Mouse (Mus musculus): ENCODE results near the gene Dlg2. TPM values are rescaled to one million over a fixed set of nuclear protein-coding genes. Genes with fewer than 3 reads are reported as not detected.

Gene Dlg2
- polyA plus RNA-seq, 1 experiment from 2014 or later: 2.3 TPM

- Histone ChIP-seq H3K9me3 (no peaks in the 10 kb centered on the region), H3K4me2 (no peak overlapping the region), H3K4me3 (replicated peaks) (no peak overlapping the region), H3K9ac (replicated peaks) (no peak overlapping the region), H3K4me1 (replicated peaks) (no peaks in the 10 kb centered on the region), H3K27ac (no peak overlapping the region), H3K36me3 (no peaks in the 10 kb centered on the region), H3K27me3 (no peaks in the 10 kb centered on the region)
- 79% methylated on average over 10 of the region's 10 CpGs for WGBS
- ATAC-seq (ENCODE audit: insufficient number of reproducible peaks, insufficient read depth, low FRiP score, low TSS enrichment, low read depth): no peak
Observed at GRCm38 (mm10) chr7:91886336-91886735, 1409.9 kb downstream of the Dlg2 start.

GRCm38 (mm10) chr7:91893991-91894390, 1417.5 kb downstream of the Dlg2 start:
- no peak overlapping the region for H3K27ac ChIP-seq
- ATAC-seq (ENCODE audit: insufficient number of reproducible peaks, insufficient read depth, low FRiP score, low TSS enrichment, low read depth): no peak
- no peaks in the 10 kb centered on the region for H3K4me1 ChIP-seq (replicated peaks)
- no peaks in the 10 kb centered on the region for H3K27me3 ChIP-seq
- H3K36me3 ChIP-seq: no peaks in the 10 kb centered on the region
- no peaks in the 10 kb centered on the region for H3K9me3 ChIP-seq
- H3K9ac ChIP-seq (replicated peaks): no peak overlapping the region
- WGBS: 81% methylated on average over 8 of the region's 8 CpGs
- H3K4me3 ChIP-seq (replicated peaks): no peak overlapping the region
- H3K4me2 ChIP-seq: no peak overlapping the region

- no peak for ATAC-seq (ENCODE audit: insufficient number of reproducible peaks, insufficient read depth, low FRiP score, low TSS enrichment, low read depth)
- H3K4me1 ChIP-seq (replicated peaks): no peaks in the 10 kb centered on the region
- WGBS: 21% methylated on average over 2 of the region's 2 CpGs
- no peaks in the 10 kb centered on the region for H3K9me3 ChIP-seq
- H3K27me3 ChIP-seq: no peaks in the 10 kb centered on the region
- H3K4me2 ChIP-seq: no peak overlapping the region
- no peak overlapping the region for H3K4me3 ChIP-seq (replicated peaks)
- H3K27ac ChIP-seq: no peak overlapping the region
- no peaks in the 10 kb centered on the region for H3K36me3 ChIP-seq
- no peak overlapping the region for H3K9ac ChIP-seq (replicated peaks)
Observed at GRCm38 (mm10) chr7:91896935-91897334, 1420.5 kb downstream of the Dlg2 start.

- H3K4me1 ChIP-seq (replicated peaks): no peaks in the 10 kb centered on the region
- H3K9me3 ChIP-seq: no peaks in the 10 kb centered on the region
- no peak overlapping the region for H3K9ac ChIP-seq (replicated peaks)
- no peak overlapping the region for H3K4me3 ChIP-seq (replicated peaks)
- H3K27me3 ChIP-seq: no peaks in the 10 kb centered on the region
- H3K27ac ChIP-seq: no peak overlapping the region
- no peak overlapping the region for H3K4me2 ChIP-seq
- 75% methylated on average over 2 of the region's 2 CpGs for WGBS
- no peaks in the 10 kb centered on the region for H3K36me3 ChIP-seq
- no peak for ATAC-seq (ENCODE audit: insufficient number of reproducible peaks, insufficient read depth, low FRiP score, low TSS enrichment, low read depth)
Observed at GRCm38 (mm10) chr7:91897509-91897908, 1421.0 kb downstream of the Dlg2 start.

- Histone ChIP-seq H3K27ac (no peak overlapping the region), H3K9me3 (no peaks in the 10 kb centered on the region), H3K27me3 (no peaks in the 10 kb centered on the region), H3K9ac (replicated peaks) (no peak overlapping the region), H3K4me2 (no peak overlapping the region), H3K4me1 (replicated peaks) (no peaks in the 10 kb centered on the region), H3K4me3 (replicated peaks) (no peak overlapping the region), H3K36me3 (no peaks in the 10 kb centered on the region)
- no peak for ATAC-seq (ENCODE audit: insufficient number of reproducible peaks, insufficient read depth, low FRiP score, low TSS enrichment, low read depth)
- 71% methylated on average over 2 of the region's 2 CpGs for WGBS
Observed at GRCm38 (mm10) chr7:91902503-91902902, 1426.0 kb downstream of the Dlg2 start.

- no peak overlapping the region for H3K4me3 ChIP-seq (replicated peaks)
- no peak overlapping the region for H3K27ac ChIP-seq
- H3K4me2 ChIP-seq: no peak overlapping the region
- no peaks in the 10 kb centered on the region for H3K4me1 ChIP-seq (replicated peaks)
- H3K9ac ChIP-seq (replicated peaks): no peak overlapping the region
- no peak for ATAC-seq (ENCODE audit: insufficient number of reproducible peaks, insufficient read depth, low FRiP score, low TSS enrichment, low read depth)
- H3K27me3 ChIP-seq: no peaks in the 10 kb centered on the region
- no peaks in the 10 kb centered on the region for H3K36me3 ChIP-seq
- WGBS: 83% methylated on average over 3 of the region's 3 CpGs
- H3K9me3 ChIP-seq: no peaks in the 10 kb centered on the region
Observed at GRCm38 (mm10) chr7:91916809-91917208, 1440.3 kb downstream of the Dlg2 start.

GRCm38 (mm10) chr7:91919099-91919498, 1442.6 kb downstream of the Dlg2 start:
- ATAC-seq (ENCODE audit: insufficient number of reproducible peaks, insufficient read depth, low FRiP score, low TSS enrichment, low read depth): no peak
- 77% methylated on average over 3 of the region's 3 CpGs for WGBS
- Histone ChIP-seq H3K27me3 (no peaks in the 10 kb centered on the region), H3K4me1 (replicated peaks) (no peaks in the 10 kb centered on the region), H3K27ac (no peak overlapping the region), H3K36me3 (no peaks in the 10 kb centered on the region), H3K4me2 (no peak overlapping the region), H3K4me3 (replicated peaks) (no peak overlapping the region), H3K9ac (replicated peaks) (no peak overlapping the region), H3K9me3 (no peaks in the 10 kb centered on the region)

GRCm38 (mm10) chr7:91919738-91920137, 1443.3 kb downstream of the Dlg2 start:
- WGBS: 77% methylated on average over 3 of the region's 3 CpGs
- Histone ChIP-seq H3K4me3 (replicated peaks) (no peak overlapping the region), H3K36me3 (no peaks in the 10 kb centered on the region), H3K27ac (no peak overlapping the region), H3K4me1 (replicated peaks) (no peaks in the 10 kb centered on the region), H3K4me2 (no peak overlapping the region), H3K27me3 (no peaks in the 10 kb centered on the region), H3K9ac (replicated peaks) (no peak overlapping the region), H3K9me3 (no peaks in the 10 kb centered on the region)
- no peak for ATAC-seq (ENCODE audit: insufficient number of reproducible peaks, insufficient read depth, low FRiP score, low TSS enrichment, low read depth)

- no peaks in the 10 kb centered on the region for H3K4me1 ChIP-seq (replicated peaks)
- WGBS: 78% methylated on average over 12 of the region's 12 CpGs
- ATAC-seq (ENCODE audit: insufficient number of reproducible peaks, insufficient read depth, low FRiP score, low TSS enrichment, low read depth): no peak
- H3K4me3 ChIP-seq (replicated peaks): no peak overlapping the region
- no peak overlapping the region for H3K27ac ChIP-seq
- H3K9me3 ChIP-seq: no peaks in the 10 kb centered on the region
- no peak overlapping the region for H3K9ac ChIP-seq (replicated peaks)
- H3K36me3 ChIP-seq: no peaks in the 10 kb centered on the region
- no peaks in the 10 kb centered on the region for H3K27me3 ChIP-seq
- no peak overlapping the region for H3K4me2 ChIP-seq
Observed at GRCm38 (mm10) chr7:91934881-91935597, 1458.6 kb downstream of the Dlg2 start.

GRCm38 (mm10) chr7:91936193-91936592, 1459.7 kb downstream of the Dlg2 start:
- H3K4me2 ChIP-seq: no peak overlapping the region
- no peak overlapping the region for H3K4me3 ChIP-seq (replicated peaks)
- H3K27ac ChIP-seq: no peak overlapping the region
- no peaks in the 10 kb centered on the region for H3K9me3 ChIP-seq
- H3K36me3 ChIP-seq: no peaks in the 10 kb centered on the region
- ATAC-seq (ENCODE audit: insufficient number of reproducible peaks, insufficient read depth, low FRiP score, low TSS enrichment, low read depth): no peak
- H3K9ac ChIP-seq (replicated peaks): no peak overlapping the region
- H3K4me1 ChIP-seq (replicated peaks): no peaks in the 10 kb centered on the region
- H3K27me3 ChIP-seq: no peaks in the 10 kb centered on the region
- 84% methylated on average over 2 of the region's 2 CpGs for WGBS

- ATAC-seq (ENCODE audit: insufficient number of reproducible peaks, insufficient read depth, low FRiP score, low TSS enrichment, low read depth): no peak
- Histone ChIP-seq H3K9ac (replicated peaks) (no peak overlapping the region), H3K4me3 (replicated peaks) (no peak overlapping the region), H3K4me1 (replicated peaks) (no peaks in the 10 kb centered on the region), H3K27me3 (no peaks in the 10 kb centered on the region), H3K9me3 (no peaks in the 10 kb centered on the region), H3K36me3 (no peaks in the 10 kb centered on the region), H3K27ac (no peak overlapping the region), H3K4me2 (no peak overlapping the region)
- WGBS: 89% methylated on average over 1 of the region's 1 CpGs
Observed at GRCm38 (mm10) chr7:91943224-91943623, 1466.8 kb downstream of the Dlg2 start.

GRCm38 (mm10) chr7:91955584-91955983, 1479.1 kb downstream of the Dlg2 start:
- WGBS: 97% methylated on average over 1 of the region's 1 CpGs
- Histone ChIP-seq H3K4me2 (no peak overlapping the region), H3K36me3 (no peaks in the 10 kb centered on the region), H3K4me3 (replicated peaks) (no peak overlapping the region), H3K27me3 (no peaks in the 10 kb centered on the region), H3K27ac (no peak overlapping the region), H3K9ac (replicated peaks) (no peak overlapping the region), H3K4me1 (replicated peaks) (no peaks in the 10 kb centered on the region), H3K9me3 (no peaks in the 10 kb centered on the region)
- no peak for ATAC-seq (ENCODE audit: insufficient number of reproducible peaks, insufficient read depth, low FRiP score, low TSS enrichment, low read depth)
